Mouse (Mus musculus) lung, postnatal 0 days (tissue): ENCODE results near the gene Cltrn. TPM values are rescaled to one million over a fixed set of nuclear protein-coding genes. Genes with fewer than 3 reads are reported as not detected.

Experiments used
- ATAC-seq: fragments of 200-750 bp; cut with Nextera tagmentation; 2 replicates; pipeline ENCODE4 v1.8.0; 2017; ENCODE audit warnings: moderate library complexity
- DNase-seq: peaks from one replicate; pipeline ENCODE4 v3.0.0-alpha.2; 2016; ENCODE audit warnings: low spot score
- H3K27ac ChIP-seq: fragments of 300-500 bp; sonication (generic); 2 replicates; pipeline ENCODE4 v1.5.1; 2014; ENCODE audit warnings: antibody characterized with exemption, mild to moderate bottlenecking, low read length, mixed read lengths
- H3K27me3 ChIP-seq: fragments of 300-500 bp; sonication (generic); replicated peaks from 2 replicates; pipeline ENCODE4 v1.6.1; 2014; ENCODE audit warnings: low read length, mixed read lengths; ENCODE audit not compliant: insufficient read depth
- H3K36me3 ChIP-seq: fragments of 300-500 bp; sonication (generic); 2 replicates; pipeline ENCODE4 v1.6.1; 2014; ENCODE audit warnings: low read length, mixed read lengths; ENCODE audit not compliant: insufficient read depth
- H3K4me1 ChIP-seq: fragments of 300-500 bp; sonication (generic); 2 replicates; pipeline ENCODE4 v1.6.1; 2014; ENCODE audit warnings: antibody characterized with exemption, low read depth, low read length, mixed read lengths; ENCODE audit not compliant: insufficient read depth
- H3K4me2 ChIP-seq: fragments of 300-500 bp; sonication (generic); replicated peaks from 2 replicates; pipeline ENCODE4 v1.6.1; 2014; ENCODE audit warnings: low read depth, mild to moderate bottlenecking, low read length, moderate library complexity, mixed read lengths
- H3K4me3 ChIP-seq: fragments of 300-500 bp; sonication (generic); 2 replicates; pipeline ENCODE4 v1.5.1; 2014; ENCODE audit warnings: low read depth, low read length
- H3K9ac ChIP-seq: fragments of 300-500 bp; sonication (generic); replicated peaks from 2 replicates; pipeline ENCODE4 v1.6.1; 2014; ENCODE audit warnings: low read depth, mild to moderate bottlenecking
- H3K9me3 ChIP-seq: fragments of 300-500 bp; sonication (generic); 2 replicates; pipeline ENCODE4 v1.6.1; 2016; ENCODE audit warnings: low read length, mixed read lengths
- CTCF ChIP-seq: IDR thresholded peaks from 2 replicates; pipeline ENCODE4 v1.5.1; 2016; ENCODE audit warnings: antibody characterized with exemption, mild to moderate bottlenecking
- EP300 ChIP-seq: IDR thresholded peaks from 2 replicates; pipeline ENCODE4 v1.6.1; 2016; ENCODE audit warnings: antibody characterized with exemption, mild to moderate bottlenecking, control low read depth
- WGBS: fragments of 180-500 bp; shearing (Covaris S2); extraction: QIAGEN DNeasy Blood & Tissue Kit; methylation state at CpG from one replicate; pipeline ENCODE4 v1.1.7; 2014; 5-methylcytosine and 5-hydroxymethylcytosine counted together
- polyA plus RNA-seq: library from polyadenylated mRNA; unstranded; fragments of >200 nt; fragmentation: Nextera tagmentation; extraction: Ambion mirVana; gene quantifications from 2 replicates; pipeline ENCODE4 v1.2.1, GENCODE M21; 2015

The Cltrn gene
- polyA plus RNA-seq = not detected in 2 replicates

DNA sequence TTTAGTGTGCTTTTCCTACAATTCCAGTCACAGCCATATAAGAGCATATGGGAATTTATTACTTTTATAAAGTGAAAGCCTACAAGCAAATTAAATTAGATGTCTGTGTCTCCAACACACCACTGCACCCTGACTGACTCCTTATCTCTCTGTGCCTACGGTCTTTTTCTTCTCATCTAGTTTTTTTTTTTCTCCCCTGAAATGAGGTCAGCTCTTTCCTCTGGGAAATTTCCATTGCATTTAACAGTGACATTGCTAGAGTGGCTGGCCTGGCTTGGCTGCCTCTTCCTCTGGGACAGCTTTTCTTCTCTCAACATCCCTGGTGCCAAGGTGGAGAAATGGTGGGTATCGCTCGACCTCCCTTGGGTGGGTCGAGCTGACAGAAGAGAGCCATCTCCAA lies at the start of gene Cltrn:
Gene Cltrn (plus strand): TSS at position 249 of the 400 bp plus-strand sequence.
- no peaks in the 10 kb centered on the region for H3K4me1 ChIP-seq
- H3K36me3 ChIP-seq = no peaks in the 10 kb centered on the region
- no peak within 1 kb of the TSS for H3K4me3 ChIP-seq
- H3K27me3 ChIP-seq = no peaks in the 10 kb centered on the region
- H3K27ac ChIP-seq = no peak within 1 kb of the TSS
- no peak within 1 kb of the TSS for H3K4me2 ChIP-seq
- 71% methylated on average over 4 of the region's 4 CpGs for WGBS
- DNase-seq (no peak), ATAC-seq (no peak)
- TF ChIP-seq CTCF (no peak), EP300 (no peak)
- no peaks in the 10 kb centered on the region for H3K9me3 ChIP-seq
- H3K9ac ChIP-seq = no peak within 1 kb of the TSS

DNA sequence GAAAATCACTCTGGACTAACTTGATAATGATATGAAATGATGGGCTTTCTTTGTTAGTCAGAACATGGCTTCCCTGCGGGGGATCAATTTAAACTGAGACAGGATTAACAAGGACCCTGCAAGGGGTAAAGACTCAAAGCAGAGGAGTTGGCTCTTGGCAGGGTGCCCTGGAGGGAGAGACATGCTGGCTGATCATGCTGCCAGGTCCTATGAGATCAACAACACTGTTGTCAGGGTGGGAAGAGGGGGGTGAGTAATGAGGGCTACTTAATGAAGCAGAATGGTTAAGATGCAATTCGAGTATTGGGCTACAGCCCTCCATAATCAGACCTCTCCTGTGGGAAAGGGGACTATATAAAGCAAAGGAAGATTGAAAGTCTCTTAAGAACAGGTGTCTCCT lies 49.7 kb upstream of the Cltrn start:
- H3K9me3 ChIP-seq = no peaks in the 10 kb centered on the region
- H3K4me3 ChIP-seq = no peak overlapping the region
- no peak for ATAC-seq
- no peaks in the 10 kb centered on the region for H3K4me1 ChIP-seq
- H3K9ac ChIP-seq = no peak overlapping the region
- no peak overlapping the region for H3K27ac ChIP-seq
- DNase-seq = no peak
- no peaks in the 10 kb centered on the region for H3K36me3 ChIP-seq
- no peak for TF ChIP-seq EP300
- no peak overlapping the region for H3K4me2 ChIP-seq
- H3K27me3 ChIP-seq = no peaks in the 10 kb centered on the region
- WGBS = 50% methylated on average over 2 of the region's 2 CpGs

GRCm38 (mm10) chrX:164042069-164042468 lies 46.6 kb upstream of the Cltrn start:
- 48% methylated on average over 13 of the region's 13 CpGs for WGBS
- no peak for TF ChIP-seq EP300
- TF ChIP-seq CTCF = no peak
- H3K36me3 ChIP-seq = no peaks in the 10 kb centered on the region
- H3K9ac ChIP-seq = no peak overlapping the region
- no peak for ATAC-seq
- H3K4me2 ChIP-seq = no peak overlapping the region
- H3K4me1 ChIP-seq = no peaks in the 10 kb centered on the region
- H3K27me3 ChIP-seq = no peaks in the 10 kb centered on the region
- DNase-seq = no peak
- H3K4me3 ChIP-seq = no peak overlapping the region
- H3K9me3 ChIP-seq = no peaks in the 10 kb centered on the region
- H3K27ac ChIP-seq = no peak overlapping the region

DNA sequence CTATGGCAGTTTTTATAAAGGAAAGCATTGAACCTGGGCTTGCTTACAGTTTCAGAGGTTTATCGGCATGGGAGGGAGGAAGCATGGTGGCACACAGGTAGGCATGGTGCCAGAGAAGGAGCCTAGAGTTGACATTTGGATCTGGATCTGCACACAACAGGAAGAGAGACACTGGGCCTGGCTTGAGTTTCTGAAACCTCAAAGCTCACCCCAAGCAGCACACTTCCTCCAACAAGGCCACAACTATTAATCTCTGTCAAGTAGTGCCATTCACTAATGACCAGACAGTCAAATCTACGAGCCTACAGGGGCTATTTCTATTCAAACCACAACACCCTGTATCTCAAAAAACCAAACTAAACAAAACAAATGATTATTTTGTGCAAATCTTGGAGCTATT lies 41.9 kb upstream of the Cltrn start:
- TF ChIP-seq EP300 (no peak), CTCF (no peak)
- DNase-seq (no peak), ATAC-seq (no peak)
- WGBS = 60% methylated on average over 2 of the region's 2 CpGs
- Histone ChIP-seq H3K9me3 (no peaks in the 10 kb centered on the region), H3K36me3 (no peaks in the 10 kb centered on the region), H3K27ac (no peak overlapping the region), H3K27me3 (no peaks in the 10 kb centered on the region), H3K9ac (no peak overlapping the region), H3K4me3 (no peak overlapping the region), H3K4me2 (no peak overlapping the region), H3K4me1 (no peaks in the 10 kb centered on the region)

- 81% methylated on average over 4 of the region's 4 CpGs for WGBS
- Histone ChIP-seq H3K27me3 (no peaks in the 10 kb centered on the region), H3K4me3 (no peak overlapping the region), H3K9me3 (no peaks in the 10 kb centered on the region), H3K4me1 (no peaks in the 10 kb centered on the region), H3K9ac (no peak overlapping the region), H3K4me2 (no peak overlapping the region), H3K27ac (no peak overlapping the region), H3K36me3 (no peaks in the 10 kb centered on the region)
- ATAC-seq (no peak), DNase-seq (no peak)
- TF ChIP-seq EP300 (no peak), CTCF (no peak)
These were observed 32.9 kb upstream of the Cltrn start for GRCm38 (mm10) chrX:164055726-164056125.

DNA sequence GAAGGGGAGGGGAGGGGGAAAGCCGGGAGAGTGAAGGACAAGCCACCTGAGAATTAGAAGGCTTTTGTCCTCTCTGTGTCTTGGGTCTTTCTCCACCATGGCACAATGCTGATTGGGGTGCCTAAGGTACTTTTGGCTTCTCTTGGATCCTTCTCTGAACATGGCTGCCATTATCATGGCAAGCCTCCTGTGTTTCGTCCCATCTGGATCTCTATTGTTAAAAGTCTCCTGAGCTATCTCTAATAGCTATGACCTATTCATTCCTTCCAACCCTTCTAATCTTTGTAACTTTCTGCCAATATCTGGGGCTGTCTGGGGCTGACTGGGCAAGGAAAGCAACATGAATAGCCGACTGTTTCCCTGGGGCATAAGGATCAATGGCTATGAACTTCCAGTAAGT lies 30.1 kb upstream of the Cltrn start:
- no peak for ATAC-seq
- no peak overlapping the region for H3K4me2 ChIP-seq
- no peak overlapping the region for H3K9ac ChIP-seq
- H3K4me3 ChIP-seq = no peak overlapping the region
- DNase-seq = no peak
- H3K36me3 ChIP-seq = no peaks in the 10 kb centered on the region
- H3K27me3 ChIP-seq = no peaks in the 10 kb centered on the region
- no peak overlapping the region for H3K27ac ChIP-seq
- 87% methylated on average over 3 of the region's 3 CpGs for WGBS
- no peaks in the 10 kb centered on the region for H3K9me3 ChIP-seq
- no peak for TF ChIP-seq CTCF
- no peak for TF ChIP-seq EP300
- H3K4me1 ChIP-seq = no peaks in the 10 kb centered on the region

- Histone ChIP-seq H3K27ac (no peak overlapping the region), H3K27me3 (no peaks in the 10 kb centered on the region), H3K4me2 (no peak overlapping the region), H3K4me1 (no peaks in the 10 kb centered on the region), H3K9me3 (no peaks in the 10 kb centered on the region), H3K9ac (no peak overlapping the region), H3K4me3 (no peak overlapping the region), H3K36me3 (no peaks in the 10 kb centered on the region)
- 57% methylated on average over 4 of the region's 4 CpGs for WGBS
- DNase-seq (no peak), ATAC-seq (no peak)
- TF ChIP-seq CTCF (no peak), EP300 (no peak)
These were observed 29.6 kb upstream of the Cltrn start for GRCm38 (mm10) chrX:164059070-164059469.
